Mouse (Mus musculus): ENCODE measurements around the gene Rab32.
"Not testable (repeated sequence)": the region's sequence is repeated elsewhere in the genome, so short reads cannot be mapped to it uniquely, and the experiment has no call there.

Rab32 gene

DNA sequence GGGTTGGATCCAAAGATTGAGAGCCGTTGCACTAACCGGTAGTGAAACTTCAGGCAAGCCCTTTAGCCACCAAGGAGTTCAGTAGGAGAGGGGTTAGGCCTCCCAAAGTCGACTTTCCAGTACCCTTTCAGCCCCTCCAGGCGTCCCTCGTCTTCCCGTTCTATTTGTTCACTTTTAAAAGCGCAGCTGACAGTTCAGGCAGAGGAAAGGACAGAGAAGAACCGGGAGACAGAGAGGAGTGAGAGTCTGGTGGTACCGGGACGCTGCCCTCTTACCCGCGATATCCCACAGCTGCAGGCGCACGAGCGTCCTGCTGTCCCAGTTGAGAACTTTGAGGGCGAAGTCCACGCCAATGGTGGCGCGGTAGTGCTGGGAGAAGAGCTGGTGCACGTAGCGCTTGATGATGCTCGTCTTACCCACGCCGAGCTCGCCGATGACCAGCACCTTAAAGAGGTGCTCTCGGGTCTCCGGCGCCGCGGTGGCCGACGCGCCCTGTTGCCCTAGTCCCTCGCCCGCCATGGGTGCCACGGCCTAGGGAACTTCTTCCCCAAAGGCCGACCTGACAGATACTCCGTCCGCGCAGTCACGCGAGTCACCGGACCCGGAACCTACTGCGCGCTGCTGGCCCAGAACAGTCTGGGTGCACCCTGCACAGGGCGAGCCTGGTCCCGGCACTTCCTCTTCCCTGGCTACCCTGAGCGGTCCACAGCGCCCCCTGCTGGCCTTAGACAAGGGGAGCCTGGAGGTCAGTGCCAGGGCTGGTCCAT, at the start of gene Rab32:
Gene Rab32 (minus strand): TSS at position 696 of the 767 bp plus-strand sequence.
- DNase-seq (ENCODE audit: extremely low spot score, low spot score) = peak; percentile 96

GRCm38 (mm10) chr10:10600771-10601170, 42.7 kb upstream of the Rab32 start:
- no peak for DNase-seq (ENCODE audit: extremely low spot score, low spot score)

DNA sequence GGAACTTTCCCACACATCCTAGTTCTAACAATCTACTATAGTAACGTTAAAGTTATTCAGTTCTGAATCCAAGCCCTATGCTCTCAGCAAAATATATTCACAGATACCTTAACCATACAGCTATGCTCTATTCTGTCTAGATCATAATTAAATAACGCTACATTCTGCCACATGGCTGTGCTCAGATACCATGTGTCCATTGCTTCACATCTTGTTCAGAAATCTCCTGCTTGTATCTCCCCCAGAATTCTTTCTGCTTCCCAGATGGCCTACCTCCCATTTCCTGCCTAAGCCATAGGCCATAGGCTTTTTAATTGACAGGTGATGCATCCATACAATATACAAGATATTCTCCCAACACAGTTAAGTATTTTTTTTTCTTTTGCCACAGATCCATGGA, 39.4 kb upstream of the Rab32 start:
- DNase-seq (ENCODE audit: extremely low spot score, low spot score) = not testable (repeated sequence)

GRCm38 (mm10) chr10:10580811-10581210, 22.7 kb upstream of the Rab32 start:
- DNase-seq (ENCODE audit: extremely low spot score, low spot score) = no peak

- DNase-seq (ENCODE audit: extremely low spot score, low spot score) = no peak
These were observed 21.8 kb upstream of the Rab32 start for GRCm38 (mm10) chr10:10579821-10580220.

- no peak for DNase-seq (ENCODE audit: extremely low spot score, low spot score)
These were observed 259 bp upstream of the Rab32 start for GRCm38 (mm10) chr10:10558337-10558711.

GRCm38 (mm10) chr10:10557085-10557484, 980 bp downstream of the Rab32 start:
- no peak for DNase-seq (ENCODE audit: extremely low spot score, low spot score)

DNA sequence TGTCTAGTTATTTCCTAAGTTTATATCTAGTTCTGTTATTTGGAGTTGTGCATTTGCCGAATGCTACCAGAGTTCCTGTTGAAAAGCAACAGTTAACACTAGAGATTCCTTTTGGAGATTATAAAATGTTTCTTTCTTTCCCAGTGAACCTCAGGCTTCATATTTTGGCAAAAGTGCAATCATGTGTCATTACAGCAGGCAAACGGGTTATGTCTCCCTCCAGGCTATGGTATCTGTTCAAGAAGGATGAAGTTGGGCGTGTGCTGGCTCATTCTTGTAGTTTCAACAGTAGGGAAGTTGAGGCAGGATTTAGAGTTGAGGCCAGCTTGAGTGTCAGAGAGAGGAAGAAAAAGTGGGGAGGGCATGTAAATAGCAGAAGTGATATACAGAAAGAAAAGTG, 2.4 kb downstream of the Rab32 start:
- no peak for DNase-seq (ENCODE audit: extremely low spot score, low spot score)

- DNase-seq (ENCODE audit: extremely low spot score, low spot score) = no peak
These were observed 2.8 kb downstream of the Rab32 start for GRCm38 (mm10) chr10:10555221-10555620.

GRCm38 (mm10) chr10:10550134-10550533, 7.9 kb downstream of the Rab32 start:
- DNase-seq (ENCODE audit: extremely low spot score, low spot score) = no peak

- DNase-seq (ENCODE audit: extremely low spot score, low spot score) = no peak
These were observed 11.4 kb downstream of the Rab32 start for GRCm38 (mm10) chr10:10546623-10547022.

DNA sequence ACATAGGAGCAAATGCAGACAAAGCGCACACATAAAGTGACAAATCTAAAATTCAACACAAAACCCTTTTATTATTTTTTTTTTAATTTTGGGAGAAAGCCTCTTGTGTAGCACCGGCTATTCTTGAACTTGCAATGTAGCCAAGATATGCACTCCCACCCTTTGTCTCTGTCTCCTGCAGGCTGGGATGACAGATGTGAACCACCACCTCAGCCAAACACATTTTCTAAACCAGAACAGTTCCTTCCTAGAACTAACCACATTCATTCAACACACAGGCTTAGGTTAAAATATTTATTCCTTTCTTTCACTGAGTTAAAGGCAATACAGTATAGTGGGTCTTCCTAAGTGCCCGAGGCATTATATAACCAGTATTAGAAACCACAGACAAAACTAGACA, 13.1 kb downstream of the Rab32 start:
- DNase-seq (ENCODE audit: extremely low spot score, low spot score) = no peak

Data from neural tube, embryonic 10.5 days (tissue).